Mouse (Mus musculus) G1E (cell line): Measurements from ENCODE around the gene Syf2. TPM values are rescaled to one million over a fixed set of nuclear protein-coding genes. Genes with fewer than 3 reads are reported as not detected.
A peak's percentile ranks its signal among the peaks of the same experiment; 100 is the strongest.

Source experiments
- ATAC-seq: 2 replicates; pipeline ENCODE4 v1.8.0; 2016; ENCODE audit warnings: mild to moderate bottlenecking; ENCODE audit not compliant: insufficient number of reproducible peaks, poor library complexity, low FRiP score, severe bottlenecking; ENCODE audit errors: extremely low read depth
- DNase-seq: peaks from one replicate; pipeline ENCODE4 v3.0.0; 2012; ENCODE audit warnings: low spot score
- H3K27me3 ChIP-seq: 2 replicates; pipeline ENCODE4 v1.6.1; 2012; ENCODE audit warnings: mild to moderate bottlenecking, low read length, inconsistent platforms; ENCODE audit not compliant: insufficient read depth
- H3K36me3 ChIP-seq: replicated peaks from 2 replicates; pipeline ENCODE3; 2012; ENCODE audit warnings: mild to moderate bottlenecking, inconsistent platforms
- H3K4me1 ChIP-seq: 2 replicates; pipeline ENCODE4 v1.6.1; 2012; ENCODE audit warnings: low read depth, low read length, inconsistent platforms, mixed read lengths; ENCODE audit not compliant: insufficient read depth
- H3K4me3 ChIP-seq: 2 replicates; pipeline ENCODE4 v1.5.1; 2012; ENCODE audit warnings: low read depth, mild to moderate bottlenecking, inconsistent platforms, low read length, moderate library complexity, mixed read lengths
- H3K9me3 ChIP-seq: replicated peaks from 2 replicates; pipeline ENCODE4 v1.6.1; 2012; ENCODE audit warnings: inconsistent platforms
- CTCF ChIP-seq: IDR thresholded peaks from 2 replicates; pipeline ENCODE4 v1.5.1; 2012; ENCODE audit warnings: low read depth, low read length, inconsistent platforms, mixed read lengths
- GATA1 ChIP-seq: IDR thresholded peaks from 2 replicates; pipeline ENCODE4 v1.6.1; 2012; ENCODE audit warnings: borderline replicate concordance, low read length, inconsistent platforms, mixed read lengths
- GATA2 ChIP-seq: IDR thresholded peaks from 2 replicates; pipeline ENCODE4 v1.6.1; 2012; ENCODE audit warnings: low read depth, low read length, inconsistent platforms, borderline replicate concordance
- POLR2AphosphoS5 ChIP-seq: IDR thresholded peaks from 2 replicates; pipeline ENCODE4 v1.6.1; 2012; ENCODE audit warnings: low read depth, low read length, inconsistent platforms; ENCODE audit not compliant: insufficient replicate concordance
- TAL1 ChIP-seq: conservative IDR thresholded peaks from 2 replicates; pipeline ENCODE4 v1.6.1; 2012; ENCODE audit warnings: low read depth, low read length, inconsistent platforms, mixed read lengths
- polyA plus RNA-seq: library from polyadenylated mRNA; stranded (reverse); fragments of >175 nt; gene quantifications from 2 replicates; pipeline ENCODE4 v1.2.3, GENCODE M21; 2012
- total RNA-seq, 2 experiments: library from RNA; stranded (forward) in 1 of 2; stranded (reverse) in 1 of 2; fragments of 200-1000 nt in 1 of 2; fragments of >200 nt in 1 of 2; fragmentation: Nextera tagmentation in 1 of 2; gene quantifications; 2 replicates each; pipeline ENCODE4 v1.2.3; 2014 to 2017

Syf2 gene
- total and polyA plus RNA-seq, 3 experiments, result 48.8 to 187 (median 52.3) TPM

- TF ChIP-seq POLR2AphosphoS5 (no peak), TAL1 (peak; percentile 99)
- 0 out of 2 replicates have a peak, but pooled peaks cover 2% of the 10 kb centered on the region for H3K9me3 ChIP-seq
- no peaks in the 10 kb centered on the region for H3K36me3 ChIP-seq
- ATAC-seq (peak; percentile 96), DNase-seq (peak; percentile 93)
- no peaks in the 10 kb centered on the region for H3K27me3 ChIP-seq
- H3K4me1 ChIP-seq, result peaks cover 51% of the 10 kb centered on the region
- H3K4me3 ChIP-seq, result peak overlapping the region; percentile 30; the same call in 1 of the 2 replicates
Observed at GRCm38 (mm10) chr4:134981959-134982431, 51.3 kb downstream of the Syf2 start.

GRCm38 (mm10) chr4:134983136-134983535 is 52.4 kb downstream of the Syf2 start:
- DNase-seq, result no peak
- Histone ChIP-seq H3K4me1 (peaks cover 51% of the 10 kb centered on the region), H3K36me3 (no peaks in the 10 kb centered on the region), H3K9me3 (0 out of 2 replicates have a peak, but pooled peaks cover 2% of the 10 kb centered on the region), H3K27me3 (peaks cover 7% of the 10 kb centered on the region), H3K4me3 (peak overlapping the region; percentile 44; the same call in 1 of the 2 replicates)
- TF ChIP-seq POLR2AphosphoS5 (no peak), TAL1 (peak; percentile 31; the same call in 1 of the 2 replicates)
- no peak for ATAC-seq

DNA sequence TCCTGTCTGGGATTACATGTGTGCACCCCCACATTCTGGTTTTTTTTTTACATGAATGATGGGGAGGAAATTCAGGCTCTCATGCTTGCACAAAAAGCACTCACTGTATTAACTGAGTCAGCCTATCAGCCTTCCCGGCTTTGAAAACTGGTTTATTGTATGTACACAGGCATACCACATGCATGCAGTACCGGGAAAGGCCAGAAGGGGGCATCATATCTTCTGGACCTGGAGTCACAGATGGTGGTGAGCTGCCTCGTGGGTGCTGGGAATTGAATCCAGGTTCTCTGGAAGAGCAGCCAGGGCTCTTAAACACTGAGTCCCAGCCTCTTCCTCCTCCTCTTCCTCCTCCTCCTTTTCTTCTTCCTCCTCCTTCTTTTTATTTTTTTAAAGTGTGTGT is 53.9 kb downstream of the Syf2 start:
- DNase-seq (no peak), ATAC-seq (no peak)
- H3K4me1 ChIP-seq, result peaks cover 41% of the 10 kb centered on the region
- H3K36me3 ChIP-seq, result no peaks in the 10 kb centered on the region
- TF ChIP-seq TAL1 (no peak), GATA1 (no peak), GATA2 (no peak), POLR2AphosphoS5 (no peak), CTCF (peak; percentile 63)
- H3K27me3 ChIP-seq, result peaks cover 17% of the 10 kb centered on the region
- H3K4me3 ChIP-seq, result no peak overlapping the region
- 0 out of 2 replicates have a peak, but pooled peaks cover 2% of the 10 kb centered on the region for H3K9me3 ChIP-seq

- DNase-seq (no peak), ATAC-seq (no peak)
- no peak for TF ChIP-seq CTCF
- no peak for TF ChIP-seq GATA2
- TF ChIP-seq GATA1, result no peak
- no peak for TF ChIP-seq TAL1
- TF ChIP-seq POLR2AphosphoS5, result no peak
- Histone ChIP-seq H3K27me3 (peaks cover 27% of the 10 kb centered on the region), H3K4me1 (peaks cover 31% of the 10 kb centered on the region), H3K4me3 (no peak overlapping the region), H3K36me3 (no peaks in the 10 kb centered on the region), H3K9me3 (0 out of 2 replicates have a peak, but pooled peaks cover 2% of the 10 kb centered on the region)
Observed at GRCm38 (mm10) chr4:134985626-134986335, 55.1 kb downstream of the Syf2 start.

- H3K4me3 ChIP-seq, result no peak overlapping the region
- peaks cover 26% of the 10 kb centered on the region for H3K4me1 ChIP-seq
- TF ChIP-seq POLR2AphosphoS5 (no peak), TAL1 (no peak), GATA2 (no peak), CTCF (no peak), GATA1 (no peak)
- 0 out of 2 replicates have a peak, but pooled peaks cover 2% of the 10 kb centered on the region for H3K9me3 ChIP-seq
- no peaks in the 10 kb centered on the region for H3K36me3 ChIP-seq
- H3K27me3 ChIP-seq, result peaks cover 32% of the 10 kb centered on the region
- ATAC-seq, result no peak
- no peak for DNase-seq
Observed at GRCm38 (mm10) chr4:134986336-134986635, 55.6 kb downstream of the Syf2 start.

DNA sequence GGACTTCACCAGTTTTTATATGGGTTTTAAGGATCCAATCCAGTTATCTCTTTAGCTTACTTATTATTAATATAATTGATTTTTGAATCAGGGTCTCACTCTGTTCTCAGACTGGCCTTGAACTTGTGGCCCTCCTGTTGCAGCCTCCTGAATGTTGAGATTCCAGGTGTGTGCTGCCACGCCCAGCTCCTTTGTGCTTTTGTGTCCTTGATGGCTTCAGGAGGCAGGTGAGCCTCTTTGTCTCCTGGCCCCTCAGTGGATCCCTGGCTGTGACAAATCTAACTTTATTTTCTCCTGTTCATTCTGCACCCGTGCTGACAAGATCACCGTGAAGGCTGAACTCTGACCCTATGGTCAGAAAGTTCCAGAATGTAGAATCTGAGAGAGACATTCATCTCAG is 56.3 kb downstream of the Syf2 start:
- peaks cover 38% of the 10 kb centered on the region for H3K27me3 ChIP-seq
- H3K36me3 ChIP-seq, result no peaks in the 10 kb centered on the region
- no peak for TF ChIP-seq TAL1
- TF ChIP-seq GATA1, result no peak
- TF ChIP-seq CTCF, result no peak
- TF ChIP-seq POLR2AphosphoS5, result no peak
- TF ChIP-seq GATA2, result no peak
- H3K4me3 ChIP-seq, result no peak overlapping the region
- ATAC-seq (no peak), DNase-seq (no peak)
- H3K9me3 ChIP-seq, result 0 out of 2 replicates have a peak, but pooled peaks cover 2% of the 10 kb centered on the region
- peaks cover 20% of the 10 kb centered on the region for H3K4me1 ChIP-seq

Other genes starting within 250 kb of the Syf2 start
- gene Man1c1, start 226.6 kb upstream of the Syf2 start, total RNA-seq (2014; fragmentation: Nextera tagmentation), result not detected in 2 replicates
- gene Man1c1, start 226.6 kb upstream of the Syf2 start, total RNA-seq (2017), result 0.05 TPM in 1 of 2 replicates, not detected in the other
- not detected in 2 replicates for gene Man1c1, start 226.6 kb upstream of the Syf2 start, polyA plus RNA-seq
- 23.3 and 23.4 TPM in 2 replicates for gene Ldlrap1, start 162.9 kb upstream of the Syf2 start, total RNA-seq (2014; fragmentation: Nextera tagmentation)
- 9.4 TPM in 2 replicates for gene Ldlrap1, start 162.9 kb upstream of the Syf2 start, total RNA-seq (2017)
- 12.8 and 14.6 TPM in 2 replicates for gene Ldlrap1, start 162.9 kb upstream of the Syf2 start, polyA plus RNA-seq
- 71.8 and 74.9 TPM in 2 replicates for gene Maco1, start 77.6 kb upstream of the Syf2 start, total RNA-seq (2014; fragmentation: Nextera tagmentation)
- gene Maco1, start 77.6 kb upstream of the Syf2 start, total RNA-seq (2017), result 44.8 and 49.3 TPM in 2 replicates
- gene Maco1, start 77.6 kb upstream of the Syf2 start, polyA plus RNA-seq, result 11.3 and 11.4 TPM in 2 replicates
- 3.2 and 69.7 TPM in 2 replicates for gene Rhd, start 66.4 kb upstream of the Syf2 start, total RNA-seq (2014; fragmentation: Nextera tagmentation)
- gene Rhd, start 66.4 kb upstream of the Syf2 start, total RNA-seq (2017), result 9.8 and 12.4 TPM in 2 replicates
- 2.9 and 3.3 TPM in 2 replicates for gene Rhd, start 66.4 kb upstream of the Syf2 start, polyA plus RNA-seq
- gene Tmem50a, start 15.9 kb upstream of the Syf2 start, total RNA-seq (2014; fragmentation: Nextera tagmentation), result 174 and 225 TPM in 2 replicates
- 218 and 250 TPM in 2 replicates for gene Tmem50a, start 15.9 kb upstream of the Syf2 start, total RNA-seq (2017)
- gene Tmem50a, start 15.9 kb upstream of the Syf2 start, polyA plus RNA-seq, result 8.0 and 10.3 TPM in 2 replicates
- 260 and 286 TPM in 2 replicates for gene Rsrp1, start 7.3 kb upstream of the Syf2 start, total RNA-seq (2014; fragmentation: Nextera tagmentation)
- gene Rsrp1, start 7.3 kb upstream of the Syf2 start, total RNA-seq (2017), result 446 and 492 TPM in 2 replicates
- 468 and 529 TPM in 2 replicates for gene Rsrp1, start 7.3 kb upstream of the Syf2 start, polyA plus RNA-seq
- gene Runx3, start 189.8 kb downstream of the Syf2 start, total RNA-seq (2014; fragmentation: Nextera tagmentation), result not detected in 2 replicates
- gene Runx3, start 189.8 kb downstream of the Syf2 start, total RNA-seq (2017), result 0.06 and 0.55 TPM in 2 replicates
- gene Runx3, start 189.8 kb downstream of the Syf2 start, polyA plus RNA-seq, result 0.05 and 0.06 TPM in 2 replicates